Mouse (Mus musculus): ENCODE data around the gene Aatf. TPM values are rescaled to one million over a fixed set of nuclear protein-coding genes. Genes with fewer than 3 reads are reported as not detected.

The Aatf gene
- 10 to 100 TPM; 20.8 to 21.3 TPM for total RNA-seq (2021)
- long read RNA-seq, experiment 1, transcript Aatf-201 (13 exons, 1,822 nt) = major isoform, 9 of 11 reads
- long read RNA-seq, experiment 1, partial matches to known transcripts = 0 of 11 reads
- long read RNA-seq, experiment 1, other reads (novel, unspliced or antisense) = 2 of 11 reads
- long read RNA-seq, experiment 2, transcript Aatf-201 (13 exons, 1,822 nt) = major isoform, 6 of 11 reads
- long read RNA-seq, experiment 2, partial matches to known transcripts = 2 of 11 reads
- long read RNA-seq, experiment 2, other reads (novel, unspliced or antisense) = 2 of 11 reads

- peak within 1 kb of the TSS; percentile 76 for H3K4me3 ChIP-seq
- peak; percentile 94 to 96 for DNase-seq (ENCODE audit: low spot score in 2 of 2)
- peak within 1 kb of the TSS; percentile 83 for H3K27ac ChIP-seq
- peak; percentile 8; the same call in 1 of the 2 replicates for TF ChIP-seq CTCF (conservative IDR thresholded peaks at IDR 0.05)
Measured at GRCm38 (mm10) chr11:84513171-84514116, at the start of gene Aatf. TSS of gene Aatf (minus strand) at chr11:84513522.

GRCm38 (mm10) chr11:84562758-84563347, 49.5 kb upstream of the Aatf start:
- no peak for DNase-seq (ENCODE audit: low spot score in 2 of 2)
- Histone ChIP-seq H3K4me3 (no peak overlapping the region), H3K27ac (no peak overlapping the region)
- no peak for TF ChIP-seq CTCF (conservative IDR thresholded peaks at IDR 0.05)

GRCm38 (mm10) chr11:84561546-84561945, 48.2 kb upstream of the Aatf start:
- TF ChIP-seq CTCF (conservative IDR thresholded peaks at IDR 0.05) = no peak
- no peak overlapping the region for H3K4me3 ChIP-seq
- H3K27ac ChIP-seq = no peak overlapping the region
- no peak for DNase-seq (ENCODE audit: low spot score in 2 of 2)

GRCm38 (mm10) chr11:84553821-84554450, 40.6 kb upstream of the Aatf start:
- no peak overlapping the region for H3K27ac ChIP-seq
- DNase-seq (ENCODE audit: low spot score in 2 of 2) = no peak
- no peak for TF ChIP-seq CTCF (conservative IDR thresholded peaks at IDR 0.05)
- no peak overlapping the region for H3K4me3 ChIP-seq

- no peak for TF ChIP-seq CTCF (conservative IDR thresholded peaks at IDR 0.05)
- DNase-seq (ENCODE audit: low spot score in 2 of 2) = no peak
- no peak overlapping the region for H3K4me3 ChIP-seq
- H3K27ac ChIP-seq = no peak overlapping the region
Measured at GRCm38 (mm10) chr11:84551296-84551695, 38.0 kb upstream of the Aatf start.

- Histone ChIP-seq H3K4me3 (no peak overlapping the region), H3K27ac (no peak overlapping the region)
- no peak for DNase-seq (ENCODE audit: low spot score in 2 of 2)
- no peak for TF ChIP-seq CTCF (conservative IDR thresholded peaks at IDR 0.05)
Measured at GRCm38 (mm10) chr11:84549258-84549791, 36.0 kb upstream of the Aatf start.

GRCm38 (mm10) chr11:84548293-84548692, 35.0 kb upstream of the Aatf start:
- Histone ChIP-seq H3K4me3 (no peak overlapping the region), H3K27ac (no peak overlapping the region)
- TF ChIP-seq CTCF (conservative IDR thresholded peaks at IDR 0.05) = no peak
- DNase-seq (ENCODE audit: low spot score in 2 of 2) = no peak

- no peak for DNase-seq (ENCODE audit: low spot score in 2 of 2)
- no peak overlapping the region for H3K4me3 ChIP-seq
- no peak overlapping the region for H3K27ac ChIP-seq
- TF ChIP-seq CTCF (conservative IDR thresholded peaks at IDR 0.05) = no peak
Measured at GRCm38 (mm10) chr11:84539981-84540380, 26.7 kb upstream of the Aatf start.

- Histone ChIP-seq H3K4me3 (no peak overlapping the region), H3K27ac (no peak overlapping the region)
- no peak for DNase-seq (ENCODE audit: low spot score in 2 of 2)
- no peak for TF ChIP-seq CTCF (conservative IDR thresholded peaks at IDR 0.05)
Measured at GRCm38 (mm10) chr11:84529797-84530703, 16.7 kb upstream of the Aatf start.

- Histone ChIP-seq H3K4me3 (no peak overlapping the region), H3K27ac (no peak overlapping the region)
- no peak for DNase-seq (ENCODE audit: low spot score in 2 of 2)
- no peak for TF ChIP-seq CTCF (conservative IDR thresholded peaks at IDR 0.05)
Measured at GRCm38 (mm10) chr11:84529143-84529755, 15.9 kb upstream of the Aatf start.

Measured in layer of hippocampus, adult 2 months (tissue).